Mouse (Mus musculus): Measurements from ENCODE around the gene Ccdc189. TPM values are rescaled to one million over a fixed set of nuclear protein-coding genes. Genes with fewer than 3 reads are reported as not detected.

Gene Ccdc189
- polyA plus RNA-seq, 1 experiment, result 7.1 TPM

GRCm38 (mm10) chr7:127549116-127549835, 39.1 kb downstream of the Ccdc189 start:
- no peaks in the 10 kb centered on the region for H3K27me3 ChIP-seq (ENCODE audit: control insufficient read depth)
- H3K36me3 ChIP-seq (ENCODE audit: control insufficient read depth), result peaks cover 98% of the 10 kb centered on the region
- no peaks in the 10 kb centered on the region for H3K4me1 ChIP-seq (ENCODE audit: control insufficient read depth)
- H3K9me3 ChIP-seq (ENCODE audit: control insufficient read depth, low read length), result no peaks in the 10 kb centered on the region
- no peak overlapping the region for H3K4me3 ChIP-seq (replicated peaks)
- TF ChIP-seq GATA1 (IDR thresholded peaks at IDR 0.05; ENCODE audit: low read length), result no peak
- no peak for TF ChIP-seq TAL1 (IDR thresholded peaks at IDR 0.05; ENCODE audit: low read length)

- Histone ChIP-seq H3K4me3 (replicated peaks) (no peak overlapping the region), H3K36me3 (ENCODE audit: control insufficient read depth) (peaks cover 100% of the 10 kb centered on the region), H3K27me3 (ENCODE audit: control insufficient read depth) (no peaks in the 10 kb centered on the region), H3K4me1 (ENCODE audit: control insufficient read depth) (no peaks in the 10 kb centered on the region), H3K9me3 (ENCODE audit: control insufficient read depth, low read length) (no peaks in the 10 kb centered on the region)
- TF ChIP-seq GATA1 (IDR thresholded peaks at IDR 0.05; ENCODE audit: low read length) (no peak), TAL1 (IDR thresholded peaks at IDR 0.05; ENCODE audit: low read length) (no peak)
These were observed 46.7 kb downstream of the Ccdc189 start for GRCm38 (mm10) chr7:127541671-127542070.

Other genes starting within 250 kb of the Ccdc189 start
- 0.17 and 0.26 TPM in 2 replicates for gene Zfp768, start 243.0 kb downstream of the Ccdc189 start, polyA plus RNA-seq (2012)
- gene Zfp747, start 212.5 kb downstream of the Ccdc189 start, polyA plus RNA-seq (2012), result 0.08 TPM in 1 of 2 replicates, not detected in the other
- 0.02 TPM in 2 replicates for gene 9130019O22Rik, start 201.4 kb downstream of the Ccdc189 start, polyA plus RNA-seq (2012)
- gene E430018J23Rik, start 195.0 kb downstream of the Ccdc189 start, polyA plus RNA-seq (2012), result 0.06 TPM in 1 of 2 replicates, not detected in the other
- gene Zfp764, start 181.8 kb downstream of the Ccdc189 start, polyA plus RNA-seq (2012), result 0.04 TPM in 1 of 2 replicates, not detected in the other
- 2.3 and 2.4 TPM in 2 replicates for gene Zfp688, start 166.5 kb downstream of the Ccdc189 start, polyA plus RNA-seq (2012)
- gene Zfp689, start 139.4 kb downstream of the Ccdc189 start, polyA plus RNA-seq (2012), result 2.1 and 3.0 TPM in 2 replicates
- gene Prr14, start 129.0 kb downstream of the Ccdc189 start, polyA plus RNA-seq (2012), result 11.7 and 14.3 TPM in 2 replicates
- 36.3 and 37.8 TPM in 2 replicates for gene Fbrs, start 109.4 kb downstream of the Ccdc189 start, polyA plus RNA-seq (2012)
- gene Srcap, start 76.6 kb downstream of the Ccdc189 start, polyA plus RNA-seq (2012), result 1.0 and 1.5 TPM in 2 replicates
- 7.0 and 7.8 TPM in 2 replicates for gene Gm42715, start 69.0 kb downstream of the Ccdc189 start, polyA plus RNA-seq (2012)
- gene Tmem265, start 27.2 kb downstream of the Ccdc189 start, polyA plus RNA-seq (2012), result 0.61 and 0.75 TPM in 2 replicates
- gene Phkg2, start 15.3 kb downstream of the Ccdc189 start, polyA plus RNA-seq (2012), result 5.4 and 7.7 TPM in 2 replicates
- 4.4 and 5.0 TPM in 2 replicates for gene Rnf40, start 172 bp upstream of the Ccdc189 start, polyA plus RNA-seq (2012)
- 0.11 and 0.15 TPM in 2 replicates for gene Zfp629, start 27.2 kb upstream of the Ccdc189 start, polyA plus RNA-seq (2012)
- gene Bcl7c, start 120.3 kb upstream of the Ccdc189 start, polyA plus RNA-seq (2012), result 16.0 and 17.8 TPM in 2 replicates
- 0.06 TPM in 1 of 2 replicates, not detected in the other for gene Ctf1, start 124.1 kb upstream of the Ccdc189 start, polyA plus RNA-seq (2012)
- 0.02 TPM in 1 of 2 replicates, not detected in the other for gene Ctf2, start 143.6 kb upstream of the Ccdc189 start, polyA plus RNA-seq (2012)
- 8.2 and 9.9 TPM in 2 replicates for gene Fbxl19, start 155.9 kb upstream of the Ccdc189 start, polyA plus RNA-seq (2012)
- 0.30 and 0.44 TPM in 2 replicates for gene Orai3, start 181.2 kb upstream of the Ccdc189 start, polyA plus RNA-seq (2012)
- gene Setd1a, start 188.1 kb upstream of the Ccdc189 start, polyA plus RNA-seq (2012), result 4.7 and 6.0 TPM in 2 replicates
- gene Gm49388, start 197.0 kb upstream of the Ccdc189 start, polyA plus RNA-seq (2012), result 0.39 TPM in 1 of 2 replicates, not detected in the other
- 0.43 and 0.50 TPM in 2 replicates for gene Hsd3b7, start 212.0 kb upstream of the Ccdc189 start, polyA plus RNA-seq (2012)
- gene Stx4a, start 235.7 kb upstream of the Ccdc189 start, polyA plus RNA-seq (2012), result 1.4 and 1.5 TPM in 2 replicates
- gene Stx1b, start 236.0 kb upstream of the Ccdc189 start, polyA plus RNA-seq (2012), result 0.01 TPM in 1 of 2 replicates, not detected in the other